Mouse (Mus musculus): ENCODE measurements around the gene Caskin2. TPM values are rescaled to one million over a fixed set of nuclear protein-coding genes. Genes with fewer than 3 reads are reported as not detected.

Caskin2 gene
- polyA plus RNA-seq, 1 experiment from 2014 or later = 21.0 TPM

DNA sequence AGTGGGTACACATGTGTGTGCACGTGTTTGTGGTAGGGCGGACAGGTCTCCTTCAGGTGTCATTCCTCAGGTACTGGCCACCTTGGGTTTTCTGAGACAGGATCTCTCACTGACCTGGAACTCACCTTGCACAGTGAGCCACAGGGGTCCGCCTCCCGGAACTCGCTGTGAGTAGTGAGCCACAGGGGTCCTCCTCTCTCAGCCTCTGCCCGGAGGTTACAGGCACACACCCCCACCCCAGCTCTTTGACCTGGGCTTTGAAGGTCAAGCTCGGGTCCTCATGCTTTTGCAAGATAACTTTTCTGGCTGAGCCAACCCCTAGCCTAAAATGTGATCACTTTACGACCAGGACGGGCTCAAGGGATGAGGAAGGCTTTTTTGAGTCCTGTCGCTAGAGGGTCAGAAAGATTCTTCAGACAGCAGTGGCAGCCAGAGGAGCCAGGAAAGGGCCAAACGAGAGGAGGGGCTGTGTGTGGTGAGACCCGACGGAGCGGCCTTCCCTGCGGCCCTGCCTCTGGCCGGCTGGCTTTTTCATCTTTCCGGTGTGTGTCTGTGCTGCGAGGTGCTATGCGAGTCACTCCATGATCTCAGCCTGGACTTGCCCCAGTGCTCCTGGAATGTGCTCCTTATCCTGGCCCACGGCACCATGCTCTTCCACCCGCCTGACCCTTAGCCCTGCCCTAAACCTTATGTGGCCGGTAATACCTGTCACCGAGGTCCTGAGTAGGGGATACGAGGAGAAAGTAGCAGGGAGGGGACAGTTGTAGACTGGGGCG is 17.3 kb upstream of the Caskin2 start:
- 23% methylated on average over 25 of the region's 25 CpGs for WGBS
- no peaks in the 10 kb centered on the region for H3K9me3 ChIP-seq (ENCODE audit: control insufficient read depth, low read length)
- H3K9ac ChIP-seq (ENCODE audit: low read length) = peak overlapping the region; percentile 26; the same call in 1 of the 2 replicates
- peak overlapping the region in 1 of 2 experiments; percentile 66; a peak in 2 of 4 replicates for H3K27ac ChIP-seq (replicated peaks in 1 of 2; ENCODE audit: control insufficient read depth in 1 of 2, insufficient read depth in 1 of 2, low read depth in 2 of 2, low read length in 2 of 2)
- no peaks in the 10 kb centered on the region for H3K36me3 ChIP-seq (ENCODE audit: control insufficient read depth, insufficient read depth, low read length)
- H3K27me3 ChIP-seq (ENCODE audit: control insufficient read depth, insufficient read depth, low read length) = no peaks in the 10 kb centered on the region
- H3K4me1 ChIP-seq (ENCODE audit: control insufficient read depth in 2 of 2, insufficient read depth in 2 of 2, low read length in 2 of 2) = peaks cover 55 to 60% of the 10 kb centered on the region in 2 experiments
- H3K4me3 ChIP-seq (ENCODE audit: control insufficient read depth in 1 of 2, insufficient read depth in 1 of 2, low read depth in 1 of 2, low read length in 2 of 2) = no peak overlapping the region
- no peak for ATAC-seq (ENCODE audit: insufficient number of reproducible peaks, insufficient read depth, low FRiP score, low read depth)
- H3K4me2 ChIP-seq (ENCODE audit: low read length) = peak overlapping the region; percentile 28

DNA sequence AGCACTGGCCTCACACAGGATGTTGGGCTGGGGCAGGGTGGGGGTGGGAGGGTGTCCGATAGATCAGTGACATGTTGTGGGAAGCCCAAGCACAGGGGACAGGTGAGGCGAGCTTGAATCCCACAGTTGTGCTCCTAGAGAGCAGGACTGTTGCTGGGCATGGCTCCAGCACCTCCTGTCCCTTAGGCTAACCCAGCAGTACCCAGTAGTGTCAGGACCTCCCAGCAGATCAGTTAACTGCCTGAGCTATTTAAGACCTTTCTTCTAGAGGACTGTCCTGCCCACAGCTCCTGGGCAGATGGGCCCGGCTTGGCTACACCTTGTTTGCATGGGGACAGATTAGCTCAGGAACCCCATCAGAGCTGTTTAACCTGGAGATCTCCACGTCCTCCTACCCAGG is 15.6 kb upstream of the Caskin2 start:
- H3K4me3 ChIP-seq (ENCODE audit: control insufficient read depth in 1 of 2, insufficient read depth in 1 of 2, low read depth in 1 of 2, low read length in 2 of 2) = no peak overlapping the region
- H3K27me3 ChIP-seq (ENCODE audit: control insufficient read depth, insufficient read depth, low read length) = no peaks in the 10 kb centered on the region
- no peaks in the 10 kb centered on the region for H3K36me3 ChIP-seq (ENCODE audit: control insufficient read depth, insufficient read depth, low read length)
- H3K4me2 ChIP-seq (ENCODE audit: low read length) = no peak overlapping the region
- peaks cover 57 to 64% of the 10 kb centered on the region in 2 experiments for H3K4me1 ChIP-seq (ENCODE audit: control insufficient read depth in 2 of 2, insufficient read depth in 2 of 2, low read length in 2 of 2)
- no peaks in the 10 kb centered on the region for H3K9me3 ChIP-seq (ENCODE audit: control insufficient read depth, low read length)
- no peak overlapping the region for H3K9ac ChIP-seq (ENCODE audit: low read length)
- H3K27ac ChIP-seq (replicated peaks in 1 of 2; ENCODE audit: control insufficient read depth in 1 of 2, insufficient read depth in 1 of 2, low read depth in 2 of 2, low read length in 2 of 2) = peak overlapping the region in 1 of 2 experiments; percentile 2; a peak in 1 of 4 replicates
- 57% methylated on average over 4 of the region's 4 CpGs for WGBS
- ATAC-seq (ENCODE audit: insufficient number of reproducible peaks, insufficient read depth, low FRiP score, low read depth) = no peak

DNA sequence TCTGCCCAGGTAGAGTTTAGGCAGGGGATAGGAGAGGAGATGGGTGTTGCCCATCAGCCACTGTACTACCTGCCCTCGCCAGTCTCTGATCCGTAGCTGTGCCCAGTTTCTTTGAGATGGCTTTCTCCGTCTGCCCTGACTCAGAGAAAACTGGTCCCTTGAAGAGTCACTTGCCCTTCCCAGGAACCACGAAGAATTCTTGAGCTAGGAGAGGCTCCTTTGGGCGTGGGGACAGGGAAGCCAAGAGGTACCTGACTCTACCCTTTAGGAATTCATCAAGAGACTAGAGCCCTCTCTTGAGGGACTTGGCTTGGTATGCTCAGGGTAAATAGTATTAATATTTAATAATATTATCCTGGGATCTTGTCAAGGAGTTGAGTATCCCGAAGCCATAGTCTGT is 14.2 kb upstream of the Caskin2 start:
- peaks cover 4% of the 10 kb centered on the region for H3K36me3 ChIP-seq (ENCODE audit: control insufficient read depth, insufficient read depth, low read length)
- H3K4me3 ChIP-seq (ENCODE audit: control insufficient read depth in 1 of 2, insufficient read depth in 1 of 2, low read depth in 1 of 2, low read length in 2 of 2) = no peak overlapping the region
- H3K9me3 ChIP-seq (ENCODE audit: control insufficient read depth, low read length) = no peaks in the 10 kb centered on the region
- no peak overlapping the region for H3K9ac ChIP-seq (ENCODE audit: low read length)
- H3K27ac ChIP-seq (replicated peaks in 1 of 2; ENCODE audit: control insufficient read depth in 1 of 2, insufficient read depth in 1 of 2, low read depth in 2 of 2, low read length in 2 of 2) = no peak overlapping the region
- ATAC-seq (ENCODE audit: insufficient number of reproducible peaks, insufficient read depth, low FRiP score, low read depth) = no peak
- no peak overlapping the region for H3K4me2 ChIP-seq (ENCODE audit: low read length)
- 80% methylated on average over 6 of the region's 6 CpGs for WGBS
- no peaks in the 10 kb centered on the region for H3K27me3 ChIP-seq (ENCODE audit: control insufficient read depth, insufficient read depth, low read length)
- H3K4me1 ChIP-seq (ENCODE audit: control insufficient read depth in 2 of 2, insufficient read depth in 2 of 2, low read length in 2 of 2) = peaks cover 47 to 50% of the 10 kb centered on the region in 2 experiments

DNA sequence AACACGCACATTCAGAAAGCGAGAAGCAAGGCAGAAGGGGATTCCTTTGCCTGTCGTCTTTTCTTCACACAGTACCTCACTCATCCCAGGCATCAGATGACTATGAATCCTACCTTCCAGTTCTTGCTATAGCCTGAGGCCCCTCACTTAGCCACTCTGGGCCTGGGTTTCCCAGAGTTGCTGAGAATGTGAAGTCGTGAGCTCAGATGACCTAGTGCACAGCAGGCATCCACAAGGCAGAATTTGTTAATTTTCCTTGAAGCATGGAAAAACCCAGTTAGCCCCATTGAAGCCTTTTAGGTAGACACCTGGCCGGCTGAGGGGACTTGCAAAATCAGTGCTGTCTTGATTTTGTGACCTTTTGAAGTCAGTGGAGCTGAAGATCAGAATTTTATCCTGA is 13.0 kb upstream of the Caskin2 start:
- Histone ChIP-seq H3K4me3 (ENCODE audit: control insufficient read depth in 1 of 2, insufficient read depth in 1 of 2, low read depth in 1 of 2, low read length in 2 of 2) (no peak overlapping the region), H3K27me3 (ENCODE audit: control insufficient read depth, insufficient read depth, low read length) (no peaks in the 10 kb centered on the region), H3K4me1 (ENCODE audit: control insufficient read depth in 2 of 2, insufficient read depth in 2 of 2, low read length in 2 of 2) (peaks cover 36 to 39% of the 10 kb centered on the region in 2 experiments), H3K4me2 (ENCODE audit: low read length) (no peak overlapping the region), H3K9me3 (ENCODE audit: control insufficient read depth, low read length) (no peaks in the 10 kb centered on the region), H3K9ac (ENCODE audit: low read length) (no peak overlapping the region), H3K36me3 (ENCODE audit: control insufficient read depth, insufficient read depth, low read length) (peaks cover 15% of the 10 kb centered on the region), H3K27ac (replicated peaks in 1 of 2; ENCODE audit: control insufficient read depth in 1 of 2, insufficient read depth in 1 of 2, low read depth in 2 of 2, low read length in 2 of 2) (no peak overlapping the region)
- no peak for ATAC-seq (ENCODE audit: insufficient number of reproducible peaks, insufficient read depth, low FRiP score, low read depth)
- WGBS = 68% methylated on average over 5 of the region's 5 CpGs

DNA sequence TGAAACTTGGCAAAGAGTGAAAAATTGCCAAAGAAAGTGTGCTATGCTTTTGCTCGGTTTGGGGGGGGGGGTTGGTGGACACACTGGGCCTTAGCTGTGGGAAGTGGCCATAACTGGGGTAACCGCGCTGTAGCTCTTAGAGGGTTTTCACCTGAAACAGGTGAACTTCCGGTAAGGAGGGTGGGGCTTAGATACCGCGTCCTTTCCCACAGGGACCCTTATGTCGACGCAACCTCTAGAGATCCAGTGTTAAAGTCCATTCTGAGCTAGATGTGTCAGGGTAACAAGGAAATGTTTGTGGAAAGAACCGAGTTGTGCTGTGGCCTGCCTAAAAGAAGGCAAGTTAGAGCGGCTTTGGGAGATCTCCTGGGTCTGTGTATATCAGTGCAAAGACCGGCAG is 11.4 kb upstream of the Caskin2 start:
- Histone ChIP-seq H3K4me1 (ENCODE audit: control insufficient read depth in 2 of 2, insufficient read depth in 2 of 2, low read length in 2 of 2) (peaks cover 23 to 25% of the 10 kb centered on the region in 2 experiments), H3K4me3 (ENCODE audit: control insufficient read depth in 1 of 2, insufficient read depth in 1 of 2, low read depth in 1 of 2, low read length in 2 of 2) (peak overlapping the region; percentile 76 to 82), H3K9ac (ENCODE audit: low read length) (peak overlapping the region; percentile 80), H3K36me3 (ENCODE audit: control insufficient read depth, insufficient read depth, low read length) (peaks cover 32% of the 10 kb centered on the region), H3K27me3 (ENCODE audit: control insufficient read depth, insufficient read depth, low read length) (no peaks in the 10 kb centered on the region), H3K9me3 (ENCODE audit: control insufficient read depth, low read length) (no peaks in the 10 kb centered on the region), H3K4me2 (ENCODE audit: low read length) (peak overlapping the region; percentile 98), H3K27ac (replicated peaks in 1 of 2; ENCODE audit: control insufficient read depth in 1 of 2, insufficient read depth in 1 of 2, low read depth in 2 of 2, low read length in 2 of 2) (no peak overlapping the region)
- 16% methylated on average over 11 of the region's 11 CpGs for WGBS
- ATAC-seq (ENCODE audit: insufficient number of reproducible peaks, insufficient read depth, low FRiP score, low read depth) = no peak

DNA sequence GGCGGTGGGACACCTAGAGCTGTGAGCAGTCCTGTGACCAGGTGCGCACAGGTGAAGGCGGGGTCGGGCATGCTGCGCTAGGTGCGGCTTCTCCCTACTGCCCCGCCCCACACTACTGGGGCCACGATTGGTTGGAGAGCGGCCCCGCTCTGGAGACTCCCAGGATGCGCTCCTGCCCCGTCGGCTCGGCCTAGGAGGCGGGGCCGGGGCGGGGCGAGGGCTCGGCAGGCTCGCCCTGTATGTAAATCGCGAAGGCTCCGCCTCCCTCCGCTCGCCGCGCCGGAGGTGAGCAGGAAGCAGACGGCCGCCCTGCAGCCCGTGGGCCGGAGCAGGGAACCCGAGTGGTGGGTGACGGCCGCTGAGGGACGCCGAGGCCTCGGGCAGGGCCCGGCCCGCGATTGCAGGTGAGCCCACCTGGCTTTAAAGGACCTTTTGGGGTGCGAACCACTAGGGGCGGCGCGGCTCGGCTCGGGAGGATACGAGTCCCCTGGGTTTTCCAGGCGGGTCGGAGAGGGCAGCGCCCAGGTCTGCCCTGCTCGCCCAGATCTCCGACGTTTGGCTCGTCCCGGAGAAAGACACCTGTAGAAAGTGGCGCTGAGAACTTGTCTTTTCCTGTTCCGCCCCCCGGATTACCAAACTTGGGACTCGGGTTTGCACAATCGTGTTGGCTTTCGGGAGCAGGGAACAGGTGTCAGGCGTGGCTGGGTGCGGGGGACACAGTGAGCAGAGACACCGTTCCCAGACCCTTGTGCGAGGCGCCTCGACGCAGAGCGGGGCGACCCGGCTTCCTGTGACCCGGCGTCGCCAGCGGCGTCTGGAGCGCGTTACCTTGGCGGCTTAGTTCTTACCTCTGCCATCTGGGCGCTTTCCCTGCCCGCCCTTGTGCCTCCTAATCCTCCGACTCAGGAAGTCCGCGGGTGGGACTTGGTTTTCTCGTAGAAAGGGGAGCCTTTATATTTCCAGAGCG is 10.6 kb upstream of the Caskin2 start, which contains the start of gene Llgl2:
Gene Llgl2, plus strand, starts transcription at position 276 of the 967 bp plus-strand sequence.
- Histone ChIP-seq H3K27ac (replicated peaks in 1 of 2; ENCODE audit: control insufficient read depth in 1 of 2, insufficient read depth in 1 of 2, low read depth in 2 of 2, low read length in 2 of 2) (no peak within 1 kb of the TSS), H3K4me1 (ENCODE audit: control insufficient read depth in 2 of 2, insufficient read depth in 2 of 2, low read length in 2 of 2) (peaks cover 17 to 18% of the 10 kb centered on the region in 2 experiments), H3K4me3 (ENCODE audit: control insufficient read depth in 1 of 2, insufficient read depth in 1 of 2, low read depth in 1 of 2, low read length in 2 of 2) (peak within 1 kb of the TSS; percentile 76 to 82), H3K27me3 (ENCODE audit: control insufficient read depth, insufficient read depth, low read length) (no peaks in the 10 kb centered on the region), H3K4me2 (ENCODE audit: low read length) (peak within 1 kb of the TSS; percentile 98), H3K9me3 (ENCODE audit: control insufficient read depth, low read length) (no peaks in the 10 kb centered on the region), H3K36me3 (ENCODE audit: control insufficient read depth, insufficient read depth, low read length) (peaks cover 34% of the 10 kb centered on the region), H3K9ac (ENCODE audit: low read length) (peak within 1 kb of the TSS; percentile 80)
- WGBS = under 1% methylated on average over 87 of the region's 87 CpGs
- ATAC-seq (ENCODE audit: insufficient number of reproducible peaks, insufficient read depth, low FRiP score, low read depth) = peak; percentile 94

DNA sequence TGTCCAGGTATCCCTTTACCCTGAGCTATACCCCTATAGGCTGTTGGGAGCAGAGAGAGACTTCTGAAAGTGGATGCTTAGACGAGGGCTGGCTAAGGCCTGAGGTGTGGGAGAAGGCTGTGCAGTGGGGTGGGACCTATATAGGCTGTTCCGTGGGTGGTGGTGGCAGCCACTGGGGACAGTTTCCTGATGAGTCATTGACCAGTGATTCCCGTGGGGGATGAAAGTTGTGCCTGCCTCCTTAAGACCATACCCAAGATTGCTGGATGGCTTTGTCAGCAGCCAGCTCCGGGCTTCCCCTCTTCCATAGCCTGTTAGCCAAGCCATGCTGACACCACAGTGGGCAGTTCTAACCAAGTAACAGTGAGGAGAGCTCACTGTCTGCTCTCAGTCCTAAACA is 7.6 kb upstream of the Caskin2 start:
- H3K36me3 ChIP-seq (ENCODE audit: control insufficient read depth, insufficient read depth, low read length) = peaks cover 61% of the 10 kb centered on the region
- H3K4me1 ChIP-seq (ENCODE audit: control insufficient read depth in 2 of 2, insufficient read depth in 2 of 2, low read length in 2 of 2) = peaks cover 9 to 12% of the 10 kb centered on the region in 2 experiments
- no peak overlapping the region for H3K4me2 ChIP-seq (ENCODE audit: low read length)
- no peaks in the 10 kb centered on the region for H3K27me3 ChIP-seq (ENCODE audit: control insufficient read depth, insufficient read depth, low read length)
- H3K9ac ChIP-seq (ENCODE audit: low read length) = no peak overlapping the region
- WGBS = 57% methylated on average over 4 of the region's 4 CpGs
- H3K4me3 ChIP-seq (ENCODE audit: control insufficient read depth in 1 of 2, insufficient read depth in 1 of 2, low read depth in 1 of 2, low read length in 2 of 2) = no peak overlapping the region
- no peak overlapping the region for H3K27ac ChIP-seq (replicated peaks in 1 of 2; ENCODE audit: control insufficient read depth in 1 of 2, insufficient read depth in 1 of 2, low read depth in 2 of 2, low read length in 2 of 2)
- no peak for ATAC-seq (ENCODE audit: insufficient number of reproducible peaks, insufficient read depth, low FRiP score, low read depth)
- no peaks in the 10 kb centered on the region for H3K9me3 ChIP-seq (ENCODE audit: control insufficient read depth, low read length)
